Mouse (Mus musculus) liver, embryonic 14.5 days (tissue): ENCODE measurements around the gene Gm21310.
"Not testable (repeated sequence)": the region's sequence is repeated elsewhere in the genome, so short reads cannot be mapped to it uniquely, and the experiment has no call there.

Experiments used
- CTCF ChIP-seq: IDR thresholded peaks from 2 replicates; pipeline ENCODE4 v1.5.1; 2016; ENCODE audit warnings: antibody characterized with exemption, low read depth, control low read depth
- EP300 ChIP-seq: IDR thresholded peaks from 2 replicates; pipeline ENCODE4 v1.6.1; 2016; ENCODE audit warnings: antibody characterized with exemption, low read depth

GRCm38 (mm10) chrY:10147083-10147482, at the start of gene Gm21310:
- not testable (repeated sequence) for TF ChIP-seq EP300, CTCF
